Mouse (Mus musculus) liver, adult 2 months (tissue): ENCODE measurements around the gene Fbn1.

Experiments
- CTCF ChIP-seq: fragments of 200-500 bp; IDR thresholded peaks from 2 replicates; pipeline ENCODE4 v1.5.1; 2011; ENCODE audit warnings: low read depth, low read length, control low read depth
- POLR2A ChIP-seq: fragments of 200-500 bp; IDR thresholded peaks from 2 replicates; pipeline ENCODE4 v1.6.1; 2011; ENCODE audit warnings: low read length, control low read depth; ENCODE audit not compliant: insufficient read depth; ENCODE audit errors: extremely low read depth

GRCm38 (mm10) chr2:125330506-125330905 lies 177.3 kb downstream of the Fbn1 start:
- TF ChIP-seq POLR2A (no peak), CTCF (no peak)
